Mouse (Mus musculus): ENCODE results near the gene Lamtor3.

- TF ChIP-seq ZC3H11A (IDR thresholded peaks at IDR 0.05; ENCODE audit: borderline replicate concordance, low read depth, low read length) (no peak), CHD2 (IDR thresholded peaks at IDR 0.05; ENCODE audit: low read depth, low read length) (no peak), ZNF384 (IDR thresholded peaks at IDR 0.05; ENCODE audit: low read depth, low read length) (no peak), HCFC1 (IDR thresholded peaks at IDR 0.05; ENCODE audit: borderline replicate concordance, insufficient read depth, low read length) (no peak)
These were observed 39.0 kb upstream of the Lamtor3 start for GRCm38 (mm10) chr3:137879313-137879712.

Measured in ES-E14 (cell line).